Mouse (Mus musculus) frontal cortex, adult (tissue): ENCODE data around the gene Akap7.

Source experiments
- ATAC-seq: cut with Nextera tagmentation; 2 replicates; pipeline ENCODE4 v1.9.2; 2017; ENCODE audit warnings: mild to moderate bottlenecking, moderate library complexity, mixed read lengths; ENCODE audit not compliant: low TSS enrichment

Gene Akap7

GRCm38 (mm10) chr10:25297666-25298263, 9.9 kb downstream of the Akap7 start:
- peak; percentile 59 for ATAC-seq

- peak; percentile 83 for ATAC-seq
Observed at GRCm38 (mm10) chr10:25296657-25297369, 10.9 kb downstream of the Akap7 start.

GRCm38 (mm10) chr10:25296286-25296656, 11.4 kb downstream of the Akap7 start:
- 0 out of 2 replicates have a peak, but pooled peaks have one; percentile 8 for ATAC-seq

GRCm38 (mm10) chr10:25295836-25296235, 11.8 kb downstream of the Akap7 start:
- no peak for ATAC-seq

GRCm38 (mm10) chr10:25294999-25295398, 12.7 kb downstream of the Akap7 start:
- ATAC-seq, result no peak

- ATAC-seq, result no peak
Observed at GRCm38 (mm10) chr10:25293796-25294195, 13.9 kb downstream of the Akap7 start.

GRCm38 (mm10) chr10:25291053-25291452, 16.6 kb downstream of the Akap7 start:
- no peak for ATAC-seq

GRCm38 (mm10) chr10:25285100-25285811, 22.4 kb downstream of the Akap7 start:
- ATAC-seq, result no peak

- ATAC-seq, result no peak
Observed at GRCm38 (mm10) chr10:25284427-25285099, 23.1 kb downstream of the Akap7 start.

GRCm38 (mm10) chr10:25283397-25283796, 24.3 kb downstream of the Akap7 start:
- ATAC-seq, result no peak

GRCm38 (mm10) chr10:25280141-25280540, 27.5 kb downstream of the Akap7 start:
- ATAC-seq, result no peak

GRCm38 (mm10) chr10:25279406-25279805, 28.3 kb downstream of the Akap7 start:
- no peak for ATAC-seq

GRCm38 (mm10) chr10:25275492-25275891, 32.2 kb downstream of the Akap7 start:
- no peak for ATAC-seq

GRCm38 (mm10) chr10:25274621-25275330, 32.9 kb downstream of the Akap7 start:
- no peak for ATAC-seq

- no peak for ATAC-seq
Observed at GRCm38 (mm10) chr10:25273731-25274130, 33.9 kb downstream of the Akap7 start.

- ATAC-seq, result peak; percentile 69
Observed at GRCm38 (mm10) chr10:25271756-25272155, 35.9 kb downstream of the Akap7 start.

GRCm38 (mm10) chr10:25271207-25271606, 36.5 kb downstream of the Akap7 start:
- no peak for ATAC-seq

GRCm38 (mm10) chr10:25268476-25269351, 39.0 kb downstream of the Akap7 start:
- ATAC-seq, result peak; percentile 88

GRCm38 (mm10) chr10:25261176-25261575, 46.5 kb downstream of the Akap7 start:
- no peak for ATAC-seq

- no peak for ATAC-seq
Observed at GRCm38 (mm10) chr10:25260724-25261123, 46.9 kb downstream of the Akap7 start.

- no peak for ATAC-seq
Observed at GRCm38 (mm10) chr10:25258171-25258570, 49.5 kb downstream of the Akap7 start.
